Mouse (Mus musculus) heart, adult 2 months (tissue): Measurements from ENCODE around the gene Toporsl. TPM values are rescaled to one million over a fixed set of nuclear protein-coding genes. Genes with fewer than 3 reads are reported as not detected.

Source experiments
- DNase-seq, 2 experiments: peaks; one replicate each; pipeline ENCODE4 v3.0.0; 2021
- H3K27ac ChIP-seq: fragments of 200-600 bp; 2 replicates; pipeline ENCODE4 v1.8.1; 2022
- H3K27me3 ChIP-seq: fragments of 200-500 bp; 2 replicates; pipeline ENCODE4 v1.6.1; 2012; ENCODE audit warnings: mild to moderate bottlenecking, low read length, inconsistent platforms, mixed read lengths; ENCODE audit not compliant: control insufficient read depth, insufficient read depth
- H3K36me3 ChIP-seq: fragments of 200-500 bp; 2 replicates; pipeline ENCODE4 v1.6.1; 2012; ENCODE audit warnings: low read length, inconsistent platforms; ENCODE audit not compliant: control insufficient read depth, insufficient read depth
- H3K4me1 ChIP-seq: fragments of 200-500 bp; 2 replicates; pipeline ENCODE4 v1.6.1; 2011; ENCODE audit warnings: low read length; ENCODE audit not compliant: control insufficient read depth, insufficient read depth
- H3K4me3 ChIP-seq: fragments of 200-600 bp; 2 replicates; pipeline ENCODE4 v1.8.1; 2022
- H3K79me2 ChIP-seq: fragments of 200-500 bp; replicated peaks from 2 replicates; pipeline ENCODE4 v1.6.1; 2012; ENCODE audit warnings: mild to moderate bottlenecking, inconsistent platforms, low read length, moderate library complexity, mixed read lengths; ENCODE audit not compliant: control insufficient read depth, insufficient read depth
- H3K9ac ChIP-seq: fragments of 200-500 bp; 2 replicates; pipeline ENCODE4 v1.6.1; 2012; ENCODE audit warnings: low read depth, mild to moderate bottlenecking, control low read depth, inconsistent platforms, low read length, mixed read lengths
- CTCF ChIP-seq: fragments of 200-600 bp; IDR thresholded peaks from 2 replicates; pipeline ENCODE4 v1.8.1; 2022; ENCODE audit warnings: antibody characterized with exemption, mild to moderate bottlenecking, moderate library complexity
- EP300 ChIP-seq: fragments of 200-500 bp; IDR thresholded peaks from 2 replicates; pipeline ENCODE4 v1.6.1; 2011; ENCODE audit warnings: low read depth, low read length, control low read depth; ENCODE audit not compliant: insufficient read depth
- POLR2A ChIP-seq: fragments of 200-500 bp; IDR thresholded peaks from 2 replicates; pipeline ENCODE4 v1.6.1; 2011; ENCODE audit warnings: mild to moderate bottlenecking, low read depth, low read length, control low read depth; ENCODE audit not compliant: insufficient read depth
- WGBS: fragments of 180-500 bp; shearing (Covaris S2); methylation state at CpG from one replicate; pipeline ENCODE4 v1.1.7; 2018; 5-methylcytosine and 5-hydroxymethylcytosine counted together
- intact Hi-C: fragments of 180-260 bp; cut with DNase I; formaldehyde crosslinking; loops from one replicate; pipeline ENCODE4 v1.15.1; 2025
- polyA plus RNA-seq: library from polyadenylated mRNA; depleted of rRNA; stranded (reverse); fragments of >200 nt; gene quantifications from 2 replicates; pipeline ENCODE4 v1.2.3, GENCODE M21; 2012; rRNA removed
- total RNA-seq, 2 experiments: library from RNA; stranded (reverse); gene quantifications; 2 replicates each; pipeline ENCODE4 v1.2.3; 2021

Toporsl gene
- total and polyA plus RNA-seq, 3 experiments: not detected

GRCm38 (mm10) chr4:52660701-52661117 is 64.6 kb downstream of the Toporsl start:
- intact Hi-C loops: no loop called here
- no peaks in the 10 kb centered on the region for H3K79me2 ChIP-seq
- no peak for TF ChIP-seq EP300
- no peak for TF ChIP-seq POLR2A
- TF ChIP-seq CTCF: no peak
- no peak overlapping the region for H3K9ac ChIP-seq
- H3K27ac ChIP-seq: no peak overlapping the region
- H3K4me1 ChIP-seq: no peaks in the 10 kb centered on the region
- no peak overlapping the region for H3K4me3 ChIP-seq
- no peak for DNase-seq
- 21% methylated on average over 3 of the region's 3 CpGs for WGBS
- no peaks in the 10 kb centered on the region for H3K36me3 ChIP-seq
- H3K27me3 ChIP-seq: no peaks in the 10 kb centered on the region

GRCm38 (mm10) chr4:52661311-52661710 is 65.2 kb downstream of the Toporsl start:
- intact Hi-C loops: no loop called here
- no peaks in the 10 kb centered on the region for H3K4me1 ChIP-seq
- H3K9ac ChIP-seq: no peak overlapping the region
- no peaks in the 10 kb centered on the region for H3K27me3 ChIP-seq
- H3K4me3 ChIP-seq: no peak overlapping the region
- H3K27ac ChIP-seq: no peak overlapping the region
- 77% methylated on average over 5 of the region's 5 CpGs for WGBS
- H3K36me3 ChIP-seq: no peaks in the 10 kb centered on the region
- no peaks in the 10 kb centered on the region for H3K79me2 ChIP-seq
- no peak for DNase-seq
- TF ChIP-seq EP300: no peak
- TF ChIP-seq CTCF: no peak
- no peak for TF ChIP-seq POLR2A

Other genes with a start within 250 kb of the Toporsl start
- 1 to 10 TPM; 2.4 to 2.8 TPM for gene Smc2, start 157.0 kb upstream of the Toporsl start, total RNA-seq
- gene Smc2, start 157.0 kb upstream of the Toporsl start, polyA plus RNA-seq: 0.29 and 0.97 TPM in 2 replicates
- gene Vma21-ps, start 99.0 kb upstream of the Toporsl start, total RNA-seq: not detected
- not detected in 2 replicates for gene Vma21-ps, start 99.0 kb upstream of the Toporsl start, polyA plus RNA-seq
- not detected for gene Olfr275, start 218.3 kb downstream of the Toporsl start, total RNA-seq
- gene Olfr275, start 218.3 kb downstream of the Toporsl start, polyA plus RNA-seq: not detected in 2 replicates